8 mouse cellular contexts compared by ENCODE assay signal in the genomic region with DNA sequence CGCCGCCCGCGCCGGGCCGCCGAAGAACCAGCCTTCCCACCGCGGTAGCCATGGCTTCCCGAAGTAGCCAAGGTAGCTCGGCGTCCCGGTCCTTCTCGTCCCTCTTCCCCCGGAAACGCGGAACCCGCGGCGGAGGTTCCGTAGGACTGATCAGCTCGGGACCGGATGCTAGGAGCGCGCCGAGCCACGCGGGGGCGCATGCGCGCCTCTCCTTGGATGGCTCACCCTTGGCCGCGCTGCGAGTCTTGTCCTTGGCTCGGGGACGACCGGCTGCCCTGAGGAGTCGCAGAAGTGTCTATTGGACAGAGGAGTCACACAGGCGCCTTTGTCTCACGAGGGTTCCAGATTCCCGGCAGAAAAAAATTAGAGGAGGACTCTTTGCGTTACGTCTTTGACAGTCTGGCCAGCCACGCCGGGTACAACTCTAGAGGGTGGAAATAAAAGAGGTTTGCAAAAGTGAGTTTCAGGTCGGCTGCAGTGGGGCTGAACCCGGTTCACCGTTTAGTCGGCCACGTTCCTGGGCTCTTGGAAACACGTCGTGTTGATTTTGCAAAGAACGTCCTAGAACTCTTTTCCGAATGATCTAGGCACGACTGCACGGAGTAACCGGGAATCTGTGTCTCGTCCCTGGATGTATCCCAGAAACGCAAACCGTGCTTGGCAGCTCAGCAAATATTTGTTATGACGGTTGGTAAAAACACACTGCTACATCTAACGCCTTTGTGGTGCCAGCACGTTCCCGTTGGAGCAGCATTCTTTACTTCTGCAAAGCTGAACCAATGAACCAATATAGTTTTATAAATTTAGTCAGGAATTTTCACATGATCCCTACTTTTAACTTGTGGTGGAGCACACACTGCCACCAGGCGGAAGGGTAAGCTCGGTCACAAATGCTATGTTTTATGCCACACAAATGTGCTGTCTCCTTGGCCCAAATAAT. TPM values are rescaled to one million over a fixed set of nuclear protein-coding genes. Genes with fewer than 3 reads are reported as not detected.
DNase-seq lines count a peak whose midpoint lies in the region; ATAC-seq and TF ChIP-seq lines count a peak whose summit lies in the region.

TSS of gene Mrpl39 (minus strand) at position 577 of the 940 bp plus-strand sequence.

- H3K9me3 ChIP-seq in G1E (replicated peaks) = no peaks in the 10 kb centered on the region
- H3K9me3 ChIP-seq in forebrain, embryonic 16.5 days (ENCODE audit: control insufficient read depth, low read length) = no peaks in the 10 kb centered on the region
- H3K9me3 ChIP-seq in lung, embryonic 15.5 days = no peaks in the 10 kb centered on the region

- H3K27ac ChIP-seq in forebrain, embryonic 16.5 days (ENCODE audit: low read length) = peak within 1 kb of the TSS; percentile 67
- peak within 1 kb of the TSS; percentile 76 for H3K27ac ChIP-seq in lung, embryonic 15.5 days

- peaks cover 6% of the 10 kb centered on the region; the same call in 1 of the 2 replicates for H3K27me3 ChIP-seq in G1E (ENCODE audit: insufficient read depth, low read length)
- no peaks in the 10 kb centered on the region for H3K27me3 ChIP-seq in forebrain, embryonic 16.5 days (replicated peaks; ENCODE audit: control insufficient read depth, insufficient read depth, low read length)
- H3K27me3 ChIP-seq in lung, embryonic 15.5 days = no peaks in the 10 kb centered on the region

- peak; percentile 87 for ATAC-seq in G1E (ENCODE audit: extremely low read depth, insufficient number of reproducible peaks, low FRiP score, poor library complexity, severe bottlenecking)
- ATAC-seq in forebrain, embryonic 16.5 days = peak; percentile 99
- ATAC-seq in lung, embryonic 15.5 days (ENCODE audit: borderline replicate concordance, extremely low read depth, low FRiP score, low TSS enrichment) = peak; percentile 99

- peak; percentile 94 for DNase-seq in G1E (ENCODE audit: low spot score)
- DNase-seq in cerebellum, adult 18-20 months = peak; percentile 93 to 99
- peak; percentile 99 for DNase-seq in heart, postnatal 4 days
- peak; percentile 87 to 97 for DNase-seq in layer of hippocampus, adult 8-10 months (ENCODE audit: low spot score in 2 of 2)
- DNase-seq in ovary, adult 18-20 months (ENCODE audit: low spot score) = peak; percentile 89
- DNase-seq in thymus, postnatal 0 days (ENCODE audit: low spot score) = peak; percentile 95

- under 1% methylated on average over 66 of the region's 66 CpGs for WGBS in forebrain, embryonic 16.5 days
- under 1% methylated on average over 66 of the region's 66 CpGs for WGBS in lung, embryonic 15.5 days

- H3K9ac ChIP-seq in forebrain, embryonic 16.5 days (replicated peaks; ENCODE audit: low read depth, low read length) = peak within 1 kb of the TSS; percentile 84
- peak within 1 kb of the TSS; percentile 71 for H3K9ac ChIP-seq in lung, embryonic 15.5 days

- peak within 1 kb of the TSS; percentile 64 for H3K4me2 ChIP-seq in forebrain, embryonic 16.5 days (ENCODE audit: low read length)
- H3K4me2 ChIP-seq in lung, embryonic 15.5 days = peak within 1 kb of the TSS; percentile 68

- TF ChIP-seq CTCF in G1E (IDR thresholded peaks at IDR 0.05; ENCODE audit: low read depth, low read length) = no peak

- H3K36me3 ChIP-seq in G1E (replicated peaks) = peaks cover 26% of the 10 kb centered on the region
- no peaks in the 10 kb centered on the region; the same call in 1 of the 2 replicates for H3K36me3 ChIP-seq in forebrain, embryonic 16.5 days (ENCODE audit: control insufficient read depth, insufficient read depth)
- H3K36me3 ChIP-seq in lung, embryonic 15.5 days = peaks cover 14% of the 10 kb centered on the region

- peaks cover 20% of the 10 kb centered on the region for H3K4me1 ChIP-seq in G1E (ENCODE audit: insufficient read depth, low read depth, low read length)
- H3K4me1 ChIP-seq in forebrain, embryonic 16.5 days (replicated peaks; ENCODE audit: control insufficient read depth, insufficient read depth, low read length) = peaks cover 11% of the 10 kb centered on the region
- peaks cover 6% of the 10 kb centered on the region for H3K4me1 ChIP-seq in lung, embryonic 15.5 days

- peak within 1 kb of the TSS; percentile 78 for H3K4me3 ChIP-seq in G1E (ENCODE audit: low read depth, low read length)
- peak within 1 kb of the TSS; percentile 89 for H3K4me3 ChIP-seq in forebrain, embryonic 16.5 days (replicated peaks; ENCODE audit: low read length)
- peak within 1 kb of the TSS; percentile 77 for H3K4me3 ChIP-seq in lung, embryonic 15.5 days

RNA-seq across cellular contexts. Expression of gene Mrpl39, which starts in this region (rescaled TPM):
- total RNA-seq in G1E (2014; fragmentation: Nextera tagmentation) (49.4 and 52.8 TPM in 2 replicates), G1E (2017) (57.3 and 62.0 TPM in 2 replicates)
- polyA plus RNA-seq in G1E (2012) = 166 and 169 TPM in 2 replicates
- polyA plus RNA-seq in forebrain, embryonic 16.5 days (2015; fragmentation: Nextera tagmentation; extraction: Ambion mirVana) = 32.5 and 34.2 TPM in 2 replicates
- total RNA-seq in heart, postnatal 4 days (2021) = 10 to 100 TPM; 31.7 to 32.2 TPM
- total RNA-seq in layer of hippocampus, adult 8-10 months (2022) = 10 to 100 TPM; 20.1 to 24.1 (median 20.9) TPM
- polyA plus RNA-seq in lung, embryonic 15.5 days (2015; fragmentation: Nextera tagmentation; extraction: Ambion mirVana) = 46.7 and 48.5 TPM in 2 replicates
- polyA plus RNA-seq in thymus, postnatal 0 days (2015; fragmentation: Nextera tagmentation; extraction: Ambion mirVana) = 46.2 and 57.5 TPM in 2 replicates

Comparison
In these comparisons a context has a peak if more than half of its experiments do, and no peak if none do; other contexts are left out.
1. Peak in every context shown above with its lines: DNase-seq, ATAC-seq, H3K4me3 ChIP-seq and H3K27ac ChIP-seq.